Mouse (Mus musculus) E14TG2a.4 (cell line): ENCODE measurements around the gene Wbp11.

ENCODE experiments used
- CTCF ChIP-seq: conservative IDR thresholded peaks from 2 replicates; pipeline ENCODE4 v1.5.1; 2014; ENCODE audit warnings: low read length
- NANOG ChIP-seq: IDR thresholded peaks from 2 replicates; pipeline ENCODE4 v1.6.1; 2014; ENCODE audit warnings: borderline replicate concordance, low read length, mixed read lengths

GRCm38 (mm10) chr6:136865360-136865759 is 37.3 kb upstream of the Wbp11 start:
- TF ChIP-seq CTCF: no peak
- no peak for TF ChIP-seq NANOG
